Mouse (Mus musculus) inflammation-experienced regulatory T-cells, adult 16 weeks (primary cell): ENCODE data around the gene Slc28a2. TPM values are rescaled to one million over a fixed set of nuclear protein-coding genes. Genes with fewer than 3 reads are reported as not detected.

Experiments
- polyA plus RNA-seq: library from polyadenylated mRNA; unstranded; fragments of 100-300 nt; shearing (Covaris generic); gene quantifications from one replicate; pipeline ENCODE4 v1.2.1, GENCODE M21; 2017

Gene Slc28a2
- polyA plus RNA-seq: 274 TPM

GRCm38 (mm10) chr2:122426200-122426599 lies at the start of gene Slc28a2:
Gene Slc28a2 (plus strand): TSS chr2:122426477.

GRCm38 (mm10) chr2:122484641-122485040 lies 58.4 kb downstream of the Slc28a2 start, which contains the start of gene Gm14085:
Gene Gm14085 (plus strand): TSS chr2:122484941.

Other genes starting within 250 kb of the Slc28a2 start
- gene Patl2, start 240.3 kb upstream of the Slc28a2 start, polyA plus RNA-seq: 1.4 TPM
- gene Terb2, start 240.2 kb upstream of the Slc28a2 start, polyA plus RNA-seq: not detected
- gene Sord, start 191.7 kb upstream of the Slc28a2 start, polyA plus RNA-seq: 4.1 TPM
- not detected for gene Duox2, start 128.0 kb upstream of the Slc28a2 start, polyA plus RNA-seq
- gene Duoxa2, start 127.6 kb upstream of the Slc28a2 start, polyA plus RNA-seq: not detected
- gene Duoxa1, start 112.7 kb upstream of the Slc28a2 start, polyA plus RNA-seq: not detected
- not detected for gene Duox1, start 110.8 kb upstream of the Slc28a2 start, polyA plus RNA-seq
- 0.94 TPM for gene Shf, start 57.3 kb upstream of the Slc28a2 start, polyA plus RNA-seq
- 98.5 TPM for gene Gm14085, start 58.5 kb downstream of the Slc28a2 start, polyA plus RNA-seq
- gene Gatm, start 184.8 kb downstream of the Slc28a2 start, polyA plus RNA-seq: 1.3 TPM
- not detected for gene AA467197, start 210.5 kb downstream of the Slc28a2 start, polyA plus RNA-seq